Mouse (Mus musculus) forebrain, embryonic 14.5 days (tissue): ENCODE measurements around the gene Stim1. TPM values are rescaled to one million over a fixed set of nuclear protein-coding genes. Genes with fewer than 3 reads are reported as not detected.

ENCODE experiments used
- ATAC-seq: fragments of 200-750 bp; cut with Nextera tagmentation; 2 replicates; pipeline ENCODE4 v1.8.0; 2017; ENCODE audit warnings: mild to moderate bottlenecking, moderate library complexity
- DNase-seq: peaks from one replicate; pipeline ENCODE4 v3.0.0-alpha.2; 2015; ENCODE audit warnings: low spot score
- H3K27ac ChIP-seq: fragments of 300-500 bp; sonication (generic); 2 replicates; pipeline ENCODE4 v1.5.1; 2014; ENCODE audit warnings: low read depth, mild to moderate bottlenecking, control low read depth, low read length, moderate library complexity
- H3K27me3 ChIP-seq: fragments of 300-500 bp; sonication (generic); replicated peaks from 2 replicates; pipeline ENCODE4 v1.6.1; 2014; ENCODE audit warnings: low read length, control low read depth, mixed read lengths; ENCODE audit not compliant: control insufficient read depth, insufficient read depth
- H3K36me3 ChIP-seq: fragments of 300-500 bp; sonication (generic); 2 replicates; pipeline ENCODE4 v1.6.1; 2014; ENCODE audit warnings: low read length, control low read depth; ENCODE audit not compliant: control insufficient read depth, insufficient read depth
- H3K4me1 ChIP-seq: fragments of 300-500 bp; sonication (generic); 2 replicates; pipeline ENCODE4 v1.6.1; 2014; ENCODE audit warnings: antibody characterized with exemption, low read length, control low read depth; ENCODE audit not compliant: control insufficient read depth, insufficient read depth
- H3K4me2 ChIP-seq: fragments of 300-500 bp; sonication (generic); 2 replicates; pipeline ENCODE4 v1.6.1; 2014; ENCODE audit warnings: mild to moderate bottlenecking, control low read depth, low read length
- H3K4me3 ChIP-seq: fragments of 300-500 bp; sonication (generic); 2 replicates; pipeline ENCODE4 v1.5.1; 2014; ENCODE audit warnings: low read depth, low read length, control low read depth
- H3K9ac ChIP-seq: fragments of 300-500 bp; sonication (generic); 2 replicates; pipeline ENCODE4 v1.6.1; 2014; ENCODE audit warnings: mild to moderate bottlenecking, low read length, control low read depth, moderate library complexity
- H3K9me3 ChIP-seq: fragments of 300-500 bp; sonication (generic); replicated peaks from 2 replicates; pipeline ENCODE4 v1.6.1; 2016; ENCODE audit warnings: low read length, control low read depth, mixed read lengths; ENCODE audit not compliant: control insufficient read depth
- WGBS: fragments of 180-500 bp; shearing (Covaris S2); extraction: QIAGEN DNeasy Blood & Tissue Kit; methylation state at CpG from one replicate; pipeline ENCODE4 v1.1.7; 2014; 5-methylcytosine and 5-hydroxymethylcytosine counted together
- polyA plus RNA-seq: library from polyadenylated mRNA; unstranded; fragments of >200 nt; fragmentation: Nextera tagmentation; extraction: Ambion mirVana; gene quantifications from 2 replicates; pipeline ENCODE4 v1.2.1, GENCODE M21; 2014

Stim1 gene
- polyA plus RNA-seq, 1 experiment from 2014 or later: 6.5 TPM

GRCm38 (mm10) chr7:102383221-102383620 lies 115.6 kb downstream of the Stim1 start:
- DNase-seq (no peak), ATAC-seq (no peak)
- no peaks in the 10 kb centered on the region for H3K9me3 ChIP-seq
- no peak overlapping the region for H3K4me2 ChIP-seq
- H3K36me3 ChIP-seq: no peaks in the 10 kb centered on the region
- no peak overlapping the region for H3K27ac ChIP-seq
- no peaks in the 10 kb centered on the region for H3K27me3 ChIP-seq
- no peaks in the 10 kb centered on the region for H3K4me1 ChIP-seq
- H3K9ac ChIP-seq: no peak overlapping the region
- no peak overlapping the region for H3K4me3 ChIP-seq
- WGBS: 93% methylated on average over 7 of the region's 7 CpGs

GRCm38 (mm10) chr7:102385973-102386372 lies 118.4 kb downstream of the Stim1 start:
- H3K9me3 ChIP-seq: no peaks in the 10 kb centered on the region
- H3K4me1 ChIP-seq: peaks cover 3% of the 10 kb centered on the region; the same call in 1 of the 2 replicates
- no peak overlapping the region for H3K9ac ChIP-seq
- H3K4me2 ChIP-seq: no peak overlapping the region
- no peaks in the 10 kb centered on the region for H3K27me3 ChIP-seq
- no peaks in the 10 kb centered on the region for H3K36me3 ChIP-seq
- 91% methylated on average over 3 of the region's 3 CpGs for WGBS
- ATAC-seq (no peak), DNase-seq (no peak)
- H3K4me3 ChIP-seq: no peak overlapping the region
- no peak overlapping the region for H3K27ac ChIP-seq

- Histone ChIP-seq H3K9me3 (no peaks in the 10 kb centered on the region), H3K4me3 (no peak overlapping the region), H3K9ac (no peak overlapping the region), H3K27me3 (no peaks in the 10 kb centered on the region), H3K4me2 (no peak overlapping the region), H3K27ac (no peak overlapping the region), H3K36me3 (no peaks in the 10 kb centered on the region), H3K4me1 (peaks cover 3% of the 10 kb centered on the region; the same call in 1 of the 2 replicates)
- DNase-seq (peak; percentile 48), ATAC-seq (no peak)
- WGBS: 38% methylated on average over 5 of the region's 5 CpGs
These were observed 121.5 kb downstream of the Stim1 start for GRCm38 (mm10) chr7:102389082-102389481.

- H3K36me3 ChIP-seq: no peaks in the 10 kb centered on the region
- H3K9ac ChIP-seq: no peak overlapping the region
- no peak overlapping the region for H3K27ac ChIP-seq
- WGBS: 91% methylated on average over 2 of the region's 2 CpGs
- H3K4me3 ChIP-seq: no peak overlapping the region
- H3K9me3 ChIP-seq: no peaks in the 10 kb centered on the region
- H3K4me1 ChIP-seq: peaks cover 3% of the 10 kb centered on the region; the same call in 1 of the 2 replicates
- no peak overlapping the region for H3K4me2 ChIP-seq
- ATAC-seq (no peak), DNase-seq (no peak)
- H3K27me3 ChIP-seq: no peaks in the 10 kb centered on the region
These were observed 126.3 kb downstream of the Stim1 start for GRCm38 (mm10) chr7:102393898-102394297.

GRCm38 (mm10) chr7:102395894-102396293 lies 128.3 kb downstream of the Stim1 start:
- Histone ChIP-seq H3K4me1 (no peaks in the 10 kb centered on the region), H3K27me3 (no peaks in the 10 kb centered on the region), H3K4me3 (no peak overlapping the region), H3K4me2 (no peak overlapping the region), H3K9ac (no peak overlapping the region), H3K9me3 (no peaks in the 10 kb centered on the region), H3K27ac (no peak overlapping the region), H3K36me3 (no peaks in the 10 kb centered on the region)
- WGBS: 78% methylated on average over 7 of the region's 7 CpGs
- ATAC-seq (no peak), DNase-seq (peak; percentile 1)

GRCm38 (mm10) chr7:102396331-102396730 lies 128.7 kb downstream of the Stim1 start:
- Histone ChIP-seq H3K9ac (no peak overlapping the region), H3K9me3 (no peaks in the 10 kb centered on the region), H3K36me3 (no peaks in the 10 kb centered on the region), H3K4me2 (no peak overlapping the region), H3K27me3 (no peaks in the 10 kb centered on the region), H3K4me1 (no peaks in the 10 kb centered on the region), H3K4me3 (no peak overlapping the region), H3K27ac (no peak overlapping the region)
- DNase-seq (no peak), ATAC-seq (no peak)
- WGBS: 94% methylated on average over 3 of the region's 3 CpGs

- Histone ChIP-seq H3K27ac (no peak overlapping the region), H3K9me3 (no peaks in the 10 kb centered on the region)
- 2% methylated on average over 3 of the region's 3 CpGs for WGBS
These were observed 131.7 kb downstream of the Stim1 start for GRCm38 (mm10) chr7:102399180-102399731.

GRCm38 (mm10) chr7:102404118-102404517 lies 136.5 kb downstream of the Stim1 start:
- Histone ChIP-seq H3K27ac (no peak overlapping the region), H3K4me3 (no peak overlapping the region), H3K27me3 (no peaks in the 10 kb centered on the region), H3K9me3 (no peaks in the 10 kb centered on the region), H3K4me2 (no peak overlapping the region), H3K4me1 (no peaks in the 10 kb centered on the region), H3K36me3 (no peaks in the 10 kb centered on the region), H3K9ac (no peak overlapping the region)
- ATAC-seq (no peak), DNase-seq (no peak)
- WGBS: 92% methylated on average over 2 of the region's 2 CpGs

More at GRCm38 (mm10) chr7:102399180-102399731, 131.7 kb downstream of the Stim1 start:
- no peak overlapping the region for H3K9ac ChIP-seq
- H3K27me3 ChIP-seq: no peaks in the 10 kb centered on the region
- ATAC-seq (no peak), DNase-seq (peak; percentile 31)
- no peaks in the 10 kb centered on the region for H3K4me1 ChIP-seq
- no peaks in the 10 kb centered on the region for H3K36me3 ChIP-seq
- no peak overlapping the region for H3K4me2 ChIP-seq
- H3K4me3 ChIP-seq: no peak overlapping the region

GRCm38 (mm10) chr7:102407440-102407839 lies 139.8 kb downstream of the Stim1 start:
- Histone ChIP-seq H3K9ac (no peak overlapping the region), H3K36me3 (0 out of 2 replicates have a peak, but pooled peaks cover 4% of the 10 kb centered on the region)
- no peak for DNase-seq

More at GRCm38 (mm10) chr7:102407440-102407839, 139.8 kb downstream of the Stim1 start:
- no peaks in the 10 kb centered on the region for H3K4me1 ChIP-seq
- no peaks in the 10 kb centered on the region for H3K27me3 ChIP-seq
- H3K27ac ChIP-seq: no peak overlapping the region
- no peak overlapping the region for H3K4me3 ChIP-seq
- no peak overlapping the region for H3K4me2 ChIP-seq
- H3K9me3 ChIP-seq: no peaks in the 10 kb centered on the region
- ATAC-seq: no peak
